Mouse (Mus musculus): ENCODE data around the gene Fam189a1.

GRCm38 (mm10) chr7:65031195-65031594 lies 125.2 kb downstream of the Fam189a1 start:
- no peak for TF ChIP-seq CTCF (IDR thresholded peaks at IDR 0.05; ENCODE audit: low read depth, low read length)
- TF ChIP-seq POLR2A (IDR thresholded peaks at IDR 0.05; ENCODE audit: insufficient read depth, low read length) = no peak

Data from ES-Bruce4 (cell line).